Mouse (Mus musculus): ENCODE data around the gene Mrpl42. TPM values are rescaled to one million over a fixed set of nuclear protein-coding genes. Genes with fewer than 3 reads are reported as not detected.

Mrpl42 gene
- polyA plus RNA-seq, 1 experiment from 2014 or later: 341 TPM

GRCm38 (mm10) chr10:95464527-95464926 lies 37.2 kb downstream of the Mrpl42 start:
- H3K4me2 ChIP-seq (ENCODE audit: low read depth, low read length): no peak overlapping the region
- 78% methylated on average over 6 of the region's 6 CpGs for WGBS

GRCm38 (mm10) chr10:95462231-95462630 lies 39.5 kb downstream of the Mrpl42 start:
- Histone ChIP-seq H3K4me2 (ENCODE audit: low read depth, low read length) (no peak overlapping the region), H3K27ac (replicated peaks; ENCODE audit: low read depth, low read length) (no peak overlapping the region), H3K27me3 (ENCODE audit: control insufficient read depth, insufficient read depth, low read length) (no peaks in the 10 kb centered on the region), H3K36me3 (replicated peaks; ENCODE audit: control insufficient read depth, insufficient read depth, low read depth, low read length) (no peaks in the 10 kb centered on the region), H3K4me1 (ENCODE audit: control insufficient read depth, insufficient read depth, low read length) (no peaks in the 10 kb centered on the region), H3K9ac (replicated peaks; ENCODE audit: low read length) (no peak overlapping the region), H3K4me3 (ENCODE audit: low read depth, low read length) (no peak overlapping the region), H3K9me3 (replicated peaks; ENCODE audit: control insufficient read depth, low read length) (no peaks in the 10 kb centered on the region)
- DNase-seq (ENCODE audit: low spot score) (no peak), ATAC-seq (replicated peaks; ENCODE audit: insufficient number of reproducible peaks, low FRiP score, low TSS enrichment, low read depth) (no peak)
- WGBS: 94% methylated on average over 1 of the region's 1 CpGs

More at GRCm38 (mm10) chr10:95464527-95464926, 37.2 kb downstream of the Mrpl42 start:
- H3K27ac ChIP-seq (replicated peaks; ENCODE audit: low read depth, low read length): no peak overlapping the region
- no peaks in the 10 kb centered on the region for H3K36me3 ChIP-seq (replicated peaks; ENCODE audit: control insufficient read depth, insufficient read depth, low read depth, low read length)
- H3K4me1 ChIP-seq (ENCODE audit: control insufficient read depth, insufficient read depth, low read length): no peaks in the 10 kb centered on the region
- no peak overlapping the region for H3K9ac ChIP-seq (replicated peaks; ENCODE audit: low read length)
- H3K4me3 ChIP-seq (ENCODE audit: low read depth, low read length): no peak overlapping the region
- DNase-seq (ENCODE audit: low spot score) (no peak), ATAC-seq (replicated peaks; ENCODE audit: insufficient number of reproducible peaks, low FRiP score, low TSS enrichment, low read depth) (no peak)
- H3K27me3 ChIP-seq (ENCODE audit: control insufficient read depth, insufficient read depth, low read length): no peaks in the 10 kb centered on the region
- no peaks in the 10 kb centered on the region for H3K9me3 ChIP-seq (replicated peaks; ENCODE audit: control insufficient read depth, low read length)

- WGBS: 71% methylated on average over 4 of the region's 4 CpGs
- Histone ChIP-seq H3K4me2 (ENCODE audit: low read depth, low read length) (no peak overlapping the region), H3K4me1 (ENCODE audit: control insufficient read depth, insufficient read depth, low read length) (no peaks in the 10 kb centered on the region), H3K4me3 (ENCODE audit: low read depth, low read length) (no peak overlapping the region), H3K27me3 (ENCODE audit: control insufficient read depth, insufficient read depth, low read length) (no peaks in the 10 kb centered on the region), H3K9ac (replicated peaks; ENCODE audit: low read length) (no peak overlapping the region), H3K36me3 (replicated peaks; ENCODE audit: control insufficient read depth, insufficient read depth, low read depth, low read length) (no peaks in the 10 kb centered on the region), H3K9me3 (replicated peaks; ENCODE audit: control insufficient read depth, low read length) (no peaks in the 10 kb centered on the region), H3K27ac (replicated peaks; ENCODE audit: low read depth, low read length) (no peak overlapping the region)
- no peak for ATAC-seq (replicated peaks; ENCODE audit: insufficient number of reproducible peaks, low FRiP score, low TSS enrichment, low read depth)
- DNase-seq (ENCODE audit: low spot score): no peak
These were observed 40.6 kb downstream of the Mrpl42 start for GRCm38 (mm10) chr10:95461053-95461553.

GRCm38 (mm10) chr10:95458050-95458806 lies 43.5 kb downstream of the Mrpl42 start:
- Histone ChIP-seq H3K9me3 (replicated peaks; ENCODE audit: control insufficient read depth, low read length) (no peaks in the 10 kb centered on the region), H3K27ac (replicated peaks; ENCODE audit: low read depth, low read length) (no peak overlapping the region), H3K4me2 (ENCODE audit: low read depth, low read length) (no peak overlapping the region), H3K27me3 (ENCODE audit: control insufficient read depth, insufficient read depth, low read length) (no peaks in the 10 kb centered on the region), H3K4me3 (ENCODE audit: low read depth, low read length) (no peak overlapping the region), H3K36me3 (replicated peaks; ENCODE audit: control insufficient read depth, insufficient read depth, low read depth, low read length) (no peaks in the 10 kb centered on the region), H3K4me1 (ENCODE audit: control insufficient read depth, insufficient read depth, low read length) (no peaks in the 10 kb centered on the region), H3K9ac (replicated peaks; ENCODE audit: low read length) (no peak overlapping the region)
- WGBS: 73% methylated on average over 9 of the region's 9 CpGs
- ATAC-seq (replicated peaks; ENCODE audit: insufficient number of reproducible peaks, low FRiP score, low TSS enrichment, low read depth) (no peak), DNase-seq (ENCODE audit: low spot score) (no peak)

GRCm38 (mm10) chr10:95457367-95458049 lies 44.2 kb downstream of the Mrpl42 start:
- Histone ChIP-seq H3K9me3 (replicated peaks; ENCODE audit: control insufficient read depth, low read length) (no peaks in the 10 kb centered on the region), H3K4me1 (ENCODE audit: control insufficient read depth, insufficient read depth, low read length) (no peaks in the 10 kb centered on the region), H3K4me3 (ENCODE audit: low read depth, low read length) (no peak overlapping the region), H3K27ac (replicated peaks; ENCODE audit: low read depth, low read length) (no peak overlapping the region), H3K9ac (replicated peaks; ENCODE audit: low read length) (no peak overlapping the region), H3K27me3 (ENCODE audit: control insufficient read depth, insufficient read depth, low read length) (no peaks in the 10 kb centered on the region), H3K36me3 (replicated peaks; ENCODE audit: control insufficient read depth, insufficient read depth, low read depth, low read length) (no peaks in the 10 kb centered on the region), H3K4me2 (ENCODE audit: low read depth, low read length) (no peak overlapping the region)
- WGBS: 85% methylated on average over 8 of the region's 8 CpGs
- DNase-seq (ENCODE audit: low spot score): no peak
- no peak for ATAC-seq (replicated peaks; ENCODE audit: insufficient number of reproducible peaks, low FRiP score, low TSS enrichment, low read depth)

- no peaks in the 10 kb centered on the region for H3K4me1 ChIP-seq (ENCODE audit: control insufficient read depth, insufficient read depth, low read length)
- no peaks in the 10 kb centered on the region for H3K36me3 ChIP-seq (replicated peaks; ENCODE audit: control insufficient read depth, insufficient read depth, low read depth, low read length)
- 65% methylated on average over 2 of the region's 2 CpGs for WGBS
- H3K27me3 ChIP-seq (ENCODE audit: control insufficient read depth, insufficient read depth, low read length): no peaks in the 10 kb centered on the region
- no peak for DNase-seq (ENCODE audit: low spot score)
- H3K9ac ChIP-seq (replicated peaks; ENCODE audit: low read length): no peak overlapping the region
- H3K4me2 ChIP-seq (ENCODE audit: low read depth, low read length): no peak overlapping the region
- no peaks in the 10 kb centered on the region for H3K9me3 ChIP-seq (replicated peaks; ENCODE audit: control insufficient read depth, low read length)
- ATAC-seq (replicated peaks; ENCODE audit: insufficient number of reproducible peaks, low FRiP score, low TSS enrichment, low read depth): no peak
- no peak overlapping the region for H3K4me3 ChIP-seq (ENCODE audit: low read depth, low read length)
- no peak overlapping the region for H3K27ac ChIP-seq (replicated peaks; ENCODE audit: low read depth, low read length)
These were observed 45.6 kb downstream of the Mrpl42 start for GRCm38 (mm10) chr10:95456103-95456502.

GRCm38 (mm10) chr10:95453282-95453681 lies 48.5 kb downstream of the Mrpl42 start:
- Histone ChIP-seq H3K4me1 (ENCODE audit: control insufficient read depth, insufficient read depth, low read length) (no peaks in the 10 kb centered on the region), H3K27ac (replicated peaks; ENCODE audit: low read depth, low read length) (no peak overlapping the region), H3K9ac (replicated peaks; ENCODE audit: low read length) (no peak overlapping the region), H3K9me3 (replicated peaks; ENCODE audit: control insufficient read depth, low read length) (no peaks in the 10 kb centered on the region), H3K36me3 (replicated peaks; ENCODE audit: control insufficient read depth, insufficient read depth, low read depth, low read length) (no peaks in the 10 kb centered on the region), H3K4me3 (ENCODE audit: low read depth, low read length) (no peak overlapping the region), H3K27me3 (ENCODE audit: control insufficient read depth, insufficient read depth, low read length) (no peaks in the 10 kb centered on the region), H3K4me2 (ENCODE audit: low read depth, low read length) (no peak overlapping the region)
- 87% methylated on average over 5 of the region's 5 CpGs for WGBS
- DNase-seq (ENCODE audit: low spot score) (no peak), ATAC-seq (replicated peaks; ENCODE audit: insufficient number of reproducible peaks, low FRiP score, low TSS enrichment, low read depth) (no peak)

GRCm38 (mm10) chr10:95449033-95449432 lies 52.7 kb downstream of the Mrpl42 start:
- H3K9me3 ChIP-seq (replicated peaks; ENCODE audit: control insufficient read depth, low read length): no peaks in the 10 kb centered on the region
- H3K9ac ChIP-seq (replicated peaks; ENCODE audit: low read length): no peak overlapping the region
- 89% methylated on average over 6 of the region's 6 CpGs for WGBS
- no peak overlapping the region for H3K4me3 ChIP-seq (ENCODE audit: low read depth, low read length)
- no peaks in the 10 kb centered on the region for H3K36me3 ChIP-seq (replicated peaks; ENCODE audit: control insufficient read depth, insufficient read depth, low read depth, low read length)
- no peaks in the 10 kb centered on the region for H3K4me1 ChIP-seq (ENCODE audit: control insufficient read depth, insufficient read depth, low read length)
- no peak for DNase-seq (ENCODE audit: low spot score)
- H3K27ac ChIP-seq (replicated peaks; ENCODE audit: low read depth, low read length): no peak overlapping the region
- H3K4me2 ChIP-seq (ENCODE audit: low read depth, low read length): no peak overlapping the region
- no peak for ATAC-seq (replicated peaks; ENCODE audit: insufficient number of reproducible peaks, low FRiP score, low TSS enrichment, low read depth)
- no peaks in the 10 kb centered on the region for H3K27me3 ChIP-seq (ENCODE audit: control insufficient read depth, insufficient read depth, low read length)
